Mouse (Mus musculus) right cerebral cortex, postnatal 4 days (tissue): ENCODE measurements around the gene Gclc.

Experiments
- DNase-seq: peaks from one replicate; pipeline ENCODE4 v3.0.0-alpha.2; 2022

Gene Gclc

GRCm38 (mm10) chr9:77753853-77754727 is at the start of gene Gclc:
TSS of gene Gclc (plus strand) at chr9:77754535.
- peak; percentile 89 for DNase-seq

- no peak for DNase-seq
These were observed 47.8 kb upstream of the Gclc start for GRCm38 (mm10) chr9:77706515-77706914.

- DNase-seq: no peak
These were observed 46.7 kb upstream of the Gclc start for GRCm38 (mm10) chr9:77707433-77708139.

GRCm38 (mm10) chr9:77708950-77709349 is 45.4 kb upstream of the Gclc start:
- no peak for DNase-seq

GRCm38 (mm10) chr9:77711021-77711569 is 43.2 kb upstream of the Gclc start:
- no peak for DNase-seq

GRCm38 (mm10) chr9:77712816-77713215 is 41.5 kb upstream of the Gclc start:
- no peak for DNase-seq

GRCm38 (mm10) chr9:77713301-77713700 is 41.0 kb upstream of the Gclc start:
- DNase-seq: no peak

GRCm38 (mm10) chr9:77715262-77715661 is 39.1 kb upstream of the Gclc start:
- DNase-seq: no peak

- no peak for DNase-seq
These were observed 38.3 kb upstream of the Gclc start for GRCm38 (mm10) chr9:77716009-77716408.

- DNase-seq: no peak
These were observed 36.4 kb upstream of the Gclc start for GRCm38 (mm10) chr9:77717831-77718435.

- no peak for DNase-seq
These were observed 35.4 kb upstream of the Gclc start for GRCm38 (mm10) chr9:77718816-77719411.

- no peak for DNase-seq
These were observed 34.7 kb upstream of the Gclc start for GRCm38 (mm10) chr9:77719675-77720074.

GRCm38 (mm10) chr9:77722381-77722780 is 32.0 kb upstream of the Gclc start:
- DNase-seq: no peak

GRCm38 (mm10) chr9:77724216-77724615 is 30.1 kb upstream of the Gclc start:
- no peak for DNase-seq

GRCm38 (mm10) chr9:77725448-77725847 is 28.9 kb upstream of the Gclc start:
- DNase-seq: no peak

- no peak for DNase-seq
These were observed 28.2 kb upstream of the Gclc start for GRCm38 (mm10) chr9:77726018-77726684.

- DNase-seq: no peak
These were observed 27.3 kb upstream of the Gclc start for GRCm38 (mm10) chr9:77727012-77727411.

- DNase-seq: no peak
These were observed 22.3 kb upstream of the Gclc start for GRCm38 (mm10) chr9:77732067-77732466.

GRCm38 (mm10) chr9:77737298-77738041 is 16.9 kb upstream of the Gclc start:
- DNase-seq: no peak

GRCm38 (mm10) chr9:77741452-77741851 is 12.9 kb upstream of the Gclc start:
- no peak for DNase-seq

- no peak for DNase-seq
These were observed 9.5 kb upstream of the Gclc start for GRCm38 (mm10) chr9:77744798-77745197.

- DNase-seq: no peak
These were observed 8.0 kb upstream of the Gclc start for GRCm38 (mm10) chr9:77746315-77746714.
